Mouse (Mus musculus): ENCODE measurements around the gene Vmn1r12. TPM values are rescaled to one million over a fixed set of nuclear protein-coding genes. Genes with fewer than 3 reads are reported as not detected.
"Not testable (repeated sequence)": the region's sequence is repeated elsewhere in the genome, so short reads cannot be mapped to it uniquely, and the experiment has no call there.

Gene Vmn1r12
- total RNA-seq (2014; rRNA removed) (not detected in 2 replicates), polyA plus RNA-seq (2015; fragmentation: Nextera tagmentation; extraction: Ambion mirVana) (not detected in 2 replicates)

DNA sequence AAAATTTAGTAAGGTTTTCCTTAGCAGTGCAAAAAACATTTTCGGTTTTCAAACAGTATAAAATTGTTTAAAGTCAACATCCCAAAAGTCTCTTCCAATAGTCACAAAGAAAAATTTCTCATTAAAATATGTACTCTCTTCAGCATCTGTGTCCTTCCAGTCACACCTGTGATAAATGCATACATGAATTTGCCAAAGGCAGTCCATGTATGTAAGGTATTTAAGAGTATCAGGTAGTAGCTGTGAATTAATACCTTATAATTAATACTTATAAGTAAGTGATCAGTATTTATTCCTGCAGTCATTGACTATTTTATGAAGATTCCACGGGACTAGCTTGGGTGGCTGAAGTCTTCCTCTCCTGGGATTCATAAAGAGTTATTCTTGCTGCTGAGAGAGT, at the start of gene Vmn1r12:
Gene Vmn1r12 (plus strand): TSS at position 301 of the 400 bp plus-strand sequence.
- 84% methylated on average over 2 of the region's 2 CpGs for WGBS
- DNase-seq (no peak), ATAC-seq (no peak)
- no peaks in the 10 kb centered on the region for H3K36me3 ChIP-seq (ENCODE audit: insufficient read depth)
- no peak within 1 kb of the TSS for H3K4me2 ChIP-seq (ENCODE audit: low read depth)
- H3K9me3 ChIP-seq (ENCODE audit: low read length), result no peaks in the 10 kb centered on the region
- no peaks in the 10 kb centered on the region for H3K27me3 ChIP-seq (ENCODE audit: insufficient read depth, low read length)
- no peaks in the 10 kb centered on the region for H3K4me1 ChIP-seq (ENCODE audit: insufficient read depth)
- H3K4me3 ChIP-seq (ENCODE audit: low read depth, low read length), result no peak within 1 kb of the TSS
- TF ChIP-seq CTCF (IDR thresholded peaks at IDR 0.05; ENCODE audit: low read depth), result no peak
- no peak within 1 kb of the TSS for H3K27ac ChIP-seq (ENCODE audit: low read depth, low read length)
- no peak within 1 kb of the TSS for H3K9ac ChIP-seq

- Histone ChIP-seq H3K27ac (ENCODE audit: low read depth, low read length) (no peak within 1 kb of the TSS), H3K4me1 (ENCODE audit: insufficient read depth) (no peaks in the 10 kb centered on the region), H3K9ac (no peak within 1 kb of the TSS), H3K9me3 (ENCODE audit: low read length) (no peaks in the 10 kb centered on the region), H3K4me3 (ENCODE audit: low read depth, low read length) (no peak within 1 kb of the TSS), H3K36me3 (ENCODE audit: insufficient read depth) (no peaks in the 10 kb centered on the region), H3K27me3 (ENCODE audit: insufficient read depth, low read length) (no peaks in the 10 kb centered on the region), H3K4me2 (ENCODE audit: low read depth) (no peak within 1 kb of the TSS)
- DNase-seq, result no peak
- no peak for TF ChIP-seq CTCF (IDR thresholded peaks at IDR 0.05; ENCODE audit: low read depth)
- 84% methylated on average over 3 of the region's 3 CpGs for WGBS
- no peak for ATAC-seq
Observed at GRCm38 (mm10) chr6:57109154-57109553, 47.6 kb upstream of the Vmn1r12 start, which contains the start of gene Vmn1r10. TSS of gene Vmn1r10 (plus strand) at chr6:57109454.

DNA sequence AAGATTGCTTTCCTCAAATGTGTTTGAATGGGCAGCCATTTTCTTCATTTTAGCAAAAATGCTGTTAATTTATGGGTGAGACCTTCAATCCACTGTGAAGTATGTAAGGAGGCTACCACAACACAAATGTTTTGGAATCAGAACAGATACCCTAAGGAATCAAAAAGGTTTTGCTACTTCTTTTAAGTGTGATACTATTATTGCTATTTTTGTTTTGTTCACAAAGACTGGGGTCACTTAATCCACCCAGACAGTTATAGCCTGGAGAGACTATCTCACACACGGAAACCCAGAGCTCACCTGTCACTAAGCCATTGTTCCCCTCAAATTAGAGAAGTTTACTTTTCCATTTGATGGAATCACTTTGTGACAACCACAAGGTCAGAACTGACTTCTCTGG, 23.6 kb upstream of the Vmn1r12 start, which contains the start of gene Vmn1r11:
Gene Vmn1r11 (plus strand): TSS at position 301 of the 400 bp plus-strand sequence.
- H3K9me3 ChIP-seq (ENCODE audit: low read length), result no peaks in the 10 kb centered on the region
- 70% methylated on average over 1 of the region's 1 CpGs for WGBS
- H3K27me3 ChIP-seq (ENCODE audit: insufficient read depth, low read length), result no peaks in the 10 kb centered on the region
- no peak within 1 kb of the TSS for H3K4me2 ChIP-seq (ENCODE audit: low read depth)
- no peak within 1 kb of the TSS for H3K27ac ChIP-seq (ENCODE audit: low read depth, low read length)
- no peak within 1 kb of the TSS for H3K9ac ChIP-seq
- no peak for DNase-seq
- H3K4me1 ChIP-seq (ENCODE audit: insufficient read depth), result no peaks in the 10 kb centered on the region
- H3K4me3 ChIP-seq (ENCODE audit: low read depth, low read length), result no peak within 1 kb of the TSS
- H3K36me3 ChIP-seq (ENCODE audit: insufficient read depth), result no peaks in the 10 kb centered on the region
- no peak for ATAC-seq
- no peak for TF ChIP-seq CTCF (IDR thresholded peaks at IDR 0.05; ENCODE audit: low read depth)

- not testable (repeated sequence) for ATAC-seq; H3K9me3 ChIP-seq (ENCODE audit: low read length); DNase-seq; H3K4me3 ChIP-seq (ENCODE audit: low read depth, low read length); H3K36me3 ChIP-seq (ENCODE audit: insufficient read depth); H3K9ac ChIP-seq; H3K27me3 ChIP-seq (ENCODE audit: insufficient read depth, low read length); H3K4me2 ChIP-seq (ENCODE audit: low read depth); H3K27ac ChIP-seq (ENCODE audit: low read depth, low read length); H3K4me1 ChIP-seq (ENCODE audit: insufficient read depth)
- 43% methylated on average over 3 of the region's 3 CpGs for WGBS
Observed at GRCm38 (mm10) chr6:57190016-57190415, 33.3 kb downstream of the Vmn1r12 start.

- not testable (repeated sequence) for H3K36me3 ChIP-seq (ENCODE audit: insufficient read depth); H3K4me1 ChIP-seq (ENCODE audit: insufficient read depth); H3K27ac ChIP-seq (ENCODE audit: low read depth, low read length); H3K4me3 ChIP-seq (ENCODE audit: low read depth, low read length); ATAC-seq; H3K27me3 ChIP-seq (ENCODE audit: insufficient read depth, low read length); H3K4me2 ChIP-seq (ENCODE audit: low read depth); H3K9me3 ChIP-seq (ENCODE audit: low read length); DNase-seq; H3K9ac ChIP-seq
- 81% methylated on average over 1 of the region's 1 CpGs for WGBS
Observed at GRCm38 (mm10) chr6:57202990-57203389, 46.3 kb downstream of the Vmn1r12 start, which contains the start of gene Vmn1r13. TSS of gene Vmn1r13 (plus strand) at chr6:57203290.

Other genes starting within 250 kb of the Vmn1r12 start
- gene Nt5c3, start 233.0 kb upstream of the Vmn1r12 start, total RNA-seq (2014; rRNA removed), result 114 and 119 TPM in 2 replicates
- gene Nt5c3, start 233.0 kb upstream of the Vmn1r12 start, polyA plus RNA-seq (2015; fragmentation: Nextera tagmentation; extraction: Ambion mirVana), result 197 and 225 TPM in 2 replicates
- gene Vmn1r4, start 232.9 kb upstream of the Vmn1r12 start, total RNA-seq (2014; rRNA removed), result 0.31 and 1.00 TPM in 2 replicates
- gene Vmn1r4, start 232.9 kb upstream of the Vmn1r12 start, polyA plus RNA-seq (2015; fragmentation: Nextera tagmentation; extraction: Ambion mirVana), result 0.67 and 0.73 TPM in 2 replicates
- not detected in 2 replicates for gene Vmn1r5, start 186.6 kb upstream of the Vmn1r12 start, total RNA-seq (2014; rRNA removed)
- gene Vmn1r5, start 186.6 kb upstream of the Vmn1r12 start, polyA plus RNA-seq (2015; fragmentation: Nextera tagmentation; extraction: Ambion mirVana), result not detected in 2 replicates
- not detected in 2 replicates for gene Vmn1r6, start 159.7 kb upstream of the Vmn1r12 start, total RNA-seq (2014; rRNA removed)
- not detected in 2 replicates for gene Vmn1r6, start 159.7 kb upstream of the Vmn1r12 start, polyA plus RNA-seq (2015; fragmentation: Nextera tagmentation; extraction: Ambion mirVana)
- gene Vmn1r7, start 131.6 kb upstream of the Vmn1r12 start, total RNA-seq (2014; rRNA removed), result not detected in 2 replicates
- not detected in 2 replicates for gene Vmn1r7, start 131.6 kb upstream of the Vmn1r12 start, polyA plus RNA-seq (2015; fragmentation: Nextera tagmentation; extraction: Ambion mirVana)
- not detected in 2 replicates for gene Vmn1r8, start 124.6 kb upstream of the Vmn1r12 start, total RNA-seq (2014; rRNA removed)
- gene Vmn1r8, start 124.6 kb upstream of the Vmn1r12 start, polyA plus RNA-seq (2015; fragmentation: Nextera tagmentation; extraction: Ambion mirVana), result not detected in 2 replicates
- not detected in 2 replicates for gene Vmn1r9, start 90.1 kb upstream of the Vmn1r12 start, total RNA-seq (2014; rRNA removed)
- not detected in 2 replicates for gene Vmn1r9, start 90.1 kb upstream of the Vmn1r12 start, polyA plus RNA-seq (2015; fragmentation: Nextera tagmentation; extraction: Ambion mirVana)
- gene Vmn1r10, start 47.5 kb upstream of the Vmn1r12 start, total RNA-seq (2014; rRNA removed), result not detected in 2 replicates
- gene Vmn1r10, start 47.5 kb upstream of the Vmn1r12 start, polyA plus RNA-seq (2015; fragmentation: Nextera tagmentation; extraction: Ambion mirVana), result not detected in 2 replicates
- gene Vmn1r11, start 23.5 kb upstream of the Vmn1r12 start, total RNA-seq (2014; rRNA removed), result not detected in 2 replicates
- not detected in 2 replicates for gene Vmn1r11, start 23.5 kb upstream of the Vmn1r12 start, polyA plus RNA-seq (2015; fragmentation: Nextera tagmentation; extraction: Ambion mirVana)
- not detected in 2 replicates for gene Vmn1r13, start 46.4 kb downstream of the Vmn1r12 start, total RNA-seq (2014; rRNA removed)
- gene Vmn1r13, start 46.4 kb downstream of the Vmn1r12 start, polyA plus RNA-seq (2015; fragmentation: Nextera tagmentation; extraction: Ambion mirVana), result not detected in 2 replicates
- gene Vmn1r14, start 74.8 kb downstream of the Vmn1r12 start, total RNA-seq (2014; rRNA removed), result not detected in 2 replicates
- gene Vmn1r14, start 74.8 kb downstream of the Vmn1r12 start, polyA plus RNA-seq (2015; fragmentation: Nextera tagmentation; extraction: Ambion mirVana), result not detected in 2 replicates
- not detected in 2 replicates for gene Vmn1r15, start 101.0 kb downstream of the Vmn1r12 start, total RNA-seq (2014; rRNA removed)
- not detected in 2 replicates for gene Vmn1r15, start 101.0 kb downstream of the Vmn1r12 start, polyA plus RNA-seq (2015; fragmentation: Nextera tagmentation; extraction: Ambion mirVana)
- not detected in 2 replicates for gene Vmn1r16, start 172.6 kb downstream of the Vmn1r12 start, total RNA-seq (2014; rRNA removed)
- gene Vmn1r16, start 172.6 kb downstream of the Vmn1r12 start, polyA plus RNA-seq (2015; fragmentation: Nextera tagmentation; extraction: Ambion mirVana), result not detected in 2 replicates
- not detected in 2 replicates for gene Vmn1r17, start 206.8 kb downstream of the Vmn1r12 start, total RNA-seq (2014; rRNA removed)
- gene Vmn1r17, start 206.8 kb downstream of the Vmn1r12 start, polyA plus RNA-seq (2015; fragmentation: Nextera tagmentation; extraction: Ambion mirVana), result not detected in 2 replicates
- not detected in 2 replicates for gene Vmn1r18, start 238.9 kb downstream of the Vmn1r12 start, total RNA-seq (2014; rRNA removed)
- not detected in 2 replicates for gene Vmn1r18, start 238.9 kb downstream of the Vmn1r12 start, polyA plus RNA-seq (2015; fragmentation: Nextera tagmentation; extraction: Ambion mirVana)
- gene Vmn1r19, start 246.9 kb downstream of the Vmn1r12 start, total RNA-seq (2014; rRNA removed), result not detected in 2 replicates
- not detected in 2 replicates for gene Vmn1r19, start 246.9 kb downstream of the Vmn1r12 start, polyA plus RNA-seq (2015; fragmentation: Nextera tagmentation; extraction: Ambion mirVana)

Data from forebrain, postnatal 0 days (tissue).